Mouse (Mus musculus): ENCODE data around the gene Lamb1.

DNA sequence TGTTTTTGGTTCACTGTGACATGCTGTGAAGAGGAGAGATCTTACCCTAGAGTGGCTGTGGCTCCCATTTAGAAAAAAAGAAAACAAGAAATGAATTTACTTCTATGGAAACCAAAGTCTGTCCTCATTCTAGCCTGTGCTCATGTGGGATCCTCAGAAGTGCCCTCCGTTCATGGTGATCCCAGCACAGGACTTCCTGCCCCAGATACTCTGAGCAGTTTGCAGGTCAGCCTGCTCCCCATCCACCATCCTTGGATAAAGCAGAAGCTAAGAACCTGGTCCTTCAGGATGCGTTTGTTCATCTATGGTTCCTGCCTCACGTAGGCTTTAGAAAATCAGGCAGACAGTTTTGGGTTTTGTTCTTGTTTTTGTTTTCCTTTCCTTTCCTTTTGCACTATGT lies 3.3 kb downstream of the Lamb1 start:
- TF ChIP-seq POLR2A (IDR thresholded peaks at IDR 0.05; ENCODE audit: insufficient read depth, low read length): no peak
- TF ChIP-seq CTCF (IDR thresholded peaks at IDR 0.05; ENCODE audit: low read depth, low read length): no peak
